Mouse (Mus musculus): Measurements from ENCODE around the gene F2rl3. TPM values are rescaled to one million over a fixed set of nuclear protein-coding genes. Genes with fewer than 3 reads are reported as not detected.
A peak's percentile ranks its signal among the peaks of the same experiment; 100 is the strongest.

Gene F2rl3
- polyA plus RNA-seq, 1 experiment from 2014 or later = 3.3 TPM

DNA sequence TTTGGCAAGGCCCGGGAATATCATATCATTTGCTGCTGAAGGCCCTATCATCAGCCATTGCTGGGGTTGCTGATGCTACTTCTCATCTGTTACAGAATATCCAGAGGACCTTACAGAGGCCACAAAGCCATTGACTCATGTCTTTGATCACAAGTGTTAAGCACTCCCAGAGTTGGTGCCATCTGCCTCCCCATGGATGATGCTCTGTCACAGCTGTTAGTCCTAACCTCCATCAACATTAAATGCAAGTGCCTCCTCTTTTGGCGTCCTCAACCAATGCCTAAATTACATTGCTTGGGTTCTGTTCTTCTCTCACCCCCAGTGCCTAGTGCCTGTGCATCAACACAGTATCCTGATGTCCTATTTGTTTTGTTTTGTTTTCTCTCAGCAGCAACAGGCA is 39.9 kb downstream of the F2rl3 start:
- WGBS (ENCODE audit: insufficient replicate concordance) = 81% methylated on average over 2 of the region's 2 CpGs
- DNase-seq (no peak), ATAC-seq (no peak)
- H3K4me2 ChIP-seq (ENCODE audit: low read depth, low read length) = no peak overlapping the region
- no peaks in the 10 kb centered on the region for H3K4me1 ChIP-seq (ENCODE audit: insufficient read depth)
- H3K4me3 ChIP-seq (ENCODE audit: low read depth, low read length) = no peak overlapping the region
- H3K36me3 ChIP-seq (replicated peaks; ENCODE audit: insufficient read depth, low read length) = no peaks in the 10 kb centered on the region
- TF ChIP-seq CTCF (IDR thresholded peaks at IDR 0.05; ENCODE audit: low read depth) (no peak), EP300 (IDR thresholded peaks at IDR 0.05; ENCODE audit: low read depth) (no peak)
- H3K27me3 ChIP-seq (ENCODE audit: insufficient read depth, low read length) = no peaks in the 10 kb centered on the region
- no peak overlapping the region for H3K9ac ChIP-seq (replicated peaks)
- no peaks in the 10 kb centered on the region for H3K9me3 ChIP-seq (ENCODE audit: low read length)
- no peak overlapping the region for H3K27ac ChIP-seq (ENCODE audit: low read depth)

DNA sequence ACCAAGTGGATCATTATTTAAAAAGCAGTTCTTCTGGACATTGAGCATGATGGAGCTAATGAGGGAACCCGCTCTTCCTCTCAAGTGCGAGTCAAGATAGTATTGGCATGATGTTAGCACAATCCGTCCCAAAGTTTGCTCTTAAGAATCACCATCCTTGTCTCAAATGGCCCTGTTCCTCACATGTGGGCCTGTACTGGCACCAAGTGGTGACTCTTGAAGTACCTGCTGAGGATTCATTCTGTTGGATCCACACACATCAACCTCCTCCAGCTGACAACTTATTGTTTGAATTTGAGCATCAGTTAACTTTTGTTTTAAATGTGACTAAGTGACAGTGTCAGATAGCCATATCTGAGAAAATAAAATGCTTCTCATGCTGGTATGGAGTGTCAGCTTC is 51.0 kb downstream of the F2rl3 start:
- Histone ChIP-seq H3K36me3 (replicated peaks; ENCODE audit: insufficient read depth, low read length) (no peaks in the 10 kb centered on the region; the same call in 1 of the 2 replicates), H3K9ac (replicated peaks) (no peak overlapping the region), H3K4me1 (ENCODE audit: insufficient read depth) (no peaks in the 10 kb centered on the region), H3K27me3 (ENCODE audit: insufficient read depth, low read length) (no peaks in the 10 kb centered on the region), H3K27ac (ENCODE audit: low read depth) (no peak overlapping the region), H3K9me3 (ENCODE audit: low read length) (no peaks in the 10 kb centered on the region), H3K4me2 (ENCODE audit: low read depth, low read length) (no peak overlapping the region), H3K4me3 (ENCODE audit: low read depth, low read length) (no peak overlapping the region)
- no peak for TF ChIP-seq EP300 (IDR thresholded peaks at IDR 0.05; ENCODE audit: low read depth)
- 0 out of 2 replicates have a peak, but pooled peaks have one; percentile 23 for TF ChIP-seq CTCF (IDR thresholded peaks at IDR 0.05; ENCODE audit: low read depth)
- no peak for ATAC-seq
- DNase-seq = no peak
- 79% methylated on average over 3 of the region's 3 CpGs for WGBS (ENCODE audit: insufficient replicate concordance)

Other genes starting within 250 kb of the F2rl3 start
- gene Med26, start 213.6 kb upstream of the F2rl3 start, polyA plus RNA-seq (2015; fragmentation: Nextera tagmentation; extraction: Ambion mirVana) = 4.9 TPM in 2 replicates
- 56.1 and 59.3 TPM in 2 replicates for gene Smim7, start 190.8 kb upstream of the F2rl3 start, polyA plus RNA-seq (2015; fragmentation: Nextera tagmentation; extraction: Ambion mirVana)
- gene Tmem38a, start 189.8 kb upstream of the F2rl3 start, polyA plus RNA-seq (2015; fragmentation: Nextera tagmentation; extraction: Ambion mirVana) = 2.3 and 5.8 TPM in 2 replicates
- gene Nwd1, start 115.2 kb upstream of the F2rl3 start, polyA plus RNA-seq (2015; fragmentation: Nextera tagmentation; extraction: Ambion mirVana) = not detected in 2 replicates
- gene Sin3b, start 38.6 kb upstream of the F2rl3 start, polyA plus RNA-seq (2015; fragmentation: Nextera tagmentation; extraction: Ambion mirVana) = 81.1 and 87.7 TPM in 2 replicates

All from liver, postnatal 0 days (tissue).